ENCODE assay signal across 11 mouse cellular contexts in genomic region chr1:170006516-170006915, GRCm38 (mm10). TPM values are rescaled to one million over a fixed set of nuclear protein-coding genes. Genes with fewer than 3 reads are reported as not detected.
DNase-seq lines count a peak whose midpoint lies in the region; ATAC-seq and TF ChIP-seq lines count a peak whose summit lies in the region.
"Had no signal": no experiment of that assay in that cellular context is flagged by ENCODE, and none has a peak within 500 bp of the region (broad histone marks: within the 10 kb centered on the region; RNA-seq: fewer than 3 reads in every experiment).

No protein-coding gene starts in this region.

- ATAC-seq in erythroid progenitor cell, adult 5-6 weeks (replicated peaks; ENCODE audit: low FRiP score, poor library complexity, severe bottlenecking): no peak
- no peak for ATAC-seq in forebrain, postnatal 0 days
- ATAC-seq: activated CD4-positive, CD25-positive, alpha-beta regulatory T cell, adult 4 months had no signal

- no peaks in the 10 kb centered on the region for H3K9me3 ChIP-seq in forebrain, postnatal 0 days (ENCODE audit: low read length)
- H3K9me3 ChIP-seq: forebrain, embryonic 12.5 days; limb, embryonic 12.5 days had no signal

- 47% methylated on average over 5 of the region's 5 CpGs for WGBS in kidney, adult 2 months
- 76% methylated on average over 5 of the region's 5 CpGs for WGBS in forebrain, postnatal 0 days

- H3K4me2 ChIP-seq in forebrain, postnatal 0 days (ENCODE audit: low read depth): no peak overlapping the region
- H3K4me2 ChIP-seq: forebrain, embryonic 12.5 days; limb, embryonic 12.5 days had no signal

- H3K4me1 ChIP-seq in kidney, adult 2 months (ENCODE audit: control insufficient read depth, insufficient read depth, low read length): no peaks in the 10 kb centered on the region
- no peaks in the 10 kb centered on the region for H3K4me1 ChIP-seq in forebrain, postnatal 0 days (ENCODE audit: insufficient read depth)
- H3K4me1 ChIP-seq: forebrain, embryonic 12.5 days; limb, embryonic 12.5 days had no signal

- peak overlapping the region; percentile 6; the same call in 1 of the 2 replicates for H3K27ac ChIP-seq in kidney, adult 2 months (ENCODE audit: insufficient read depth, low read depth, low read length)
- H3K27ac ChIP-seq in forebrain, postnatal 0 days (ENCODE audit: low read depth, low read length): no peak overlapping the region
- H3K27ac ChIP-seq: forebrain, embryonic 12.5 days; limb, embryonic 12.5 days had no signal

- DNase-seq in adrenal gland, postnatal 10 days: peak; percentile 22
- DNase-seq in adrenal gland, postnatal 4 days (ENCODE audit: low spot score in 2 of 2): no peak
- DNase-seq in gastrocnemius, postnatal 14 days: peak; percentile 38
- peak; percentile 45 for DNase-seq in kidney, adult 2 months
- DNase-seq in lung, postnatal 25 days (ENCODE audit: low spot score): peak; percentile 72
- DNase-seq in layer of hippocampus, adult 9-10 months (ENCODE audit: low spot score): no peak
- DNase-seq in forebrain, postnatal 0 days: no peak

- TF ChIP-seq POLR2A in kidney, adult 2 months (IDR thresholded peaks at IDR 0.05; ENCODE audit: low read depth, low read length): no peak

- no peak for TF ChIP-seq CTCF in kidney, adult 2 months (conservative IDR thresholded peaks at IDR 0.05; ENCODE audit: insufficient read depth, insufficient read length, low read depth, low read length)
- no peak for TF ChIP-seq CTCF in forebrain, postnatal 0 days (IDR thresholded peaks at IDR 0.05; ENCODE audit: low read depth)

- H3K9ac ChIP-seq in forebrain, postnatal 0 days: no peak overlapping the region
- H3K9ac ChIP-seq: forebrain, embryonic 12.5 days; limb, embryonic 12.5 days had no signal

- intact Hi-C loops in gastrocnemius, postnatal 14 days (cut with DNase I; ENCODE audit: low total_unique reads): no loop called here

- no peak overlapping the region for H3K4me3 ChIP-seq in kidney, adult 2 months (ENCODE audit: insufficient read depth, low read depth, low read length)
- no peak overlapping the region for H3K4me3 ChIP-seq in forebrain, postnatal 0 days (ENCODE audit: low read depth, low read length)
- H3K4me3 ChIP-seq: forebrain, embryonic 12.5 days; limb, embryonic 12.5 days had no signal

- no peaks in the 10 kb centered on the region for H3K27me3 ChIP-seq in kidney, adult 2 months (replicated peaks; ENCODE audit: control insufficient read depth, insufficient read depth, low read length)
- H3K27me3 ChIP-seq in forebrain, postnatal 0 days (ENCODE audit: insufficient read depth, low read length): no peaks in the 10 kb centered on the region
- H3K27me3 ChIP-seq: forebrain, embryonic 12.5 days; limb, embryonic 12.5 days had no signal

- H3K36me3 ChIP-seq in kidney, adult 2 months (ENCODE audit: control insufficient read depth, insufficient read depth, low read length): no peaks in the 10 kb centered on the region
- no peaks in the 10 kb centered on the region for H3K36me3 ChIP-seq in forebrain, postnatal 0 days (ENCODE audit: insufficient read depth)
- H3K36me3 ChIP-seq: forebrain, embryonic 12.5 days had no signal

RNA-seq across cellular contexts. Expression of gene Hsd17b7, which starts 37.5 kb away (rescaled TPM):
- total RNA-seq in adrenal gland, postnatal 10 days (2021): 10 to 100 TPM in 1 of 2 experiments, 1 to 10 TPM in 1; 9.6 to 12.4 TPM
- total RNA-seq in adrenal gland, postnatal 4 days (2021): 10 to 100 TPM; 10.5 to 12.5 TPM
- 1 to 10 TPM; 2.2 to 2.9 TPM for total RNA-seq in gastrocnemius, postnatal 14 days (2021)
- 12.2 and 13.1 TPM in 2 replicates for polyA plus RNA-seq in kidney, adult 2 months (2012; rRNA removed)
- 4.0 TPM in 1 of 2 replicates, not detected in the other for total RNA-seq in erythroid progenitor cell, adult 5-6 weeks (2015; ENCODE audit: low replicate concordance)
- 0.45 and 0.77 TPM in 2 replicates for total RNA-seq in erythroid progenitor cell, adult 5-6 weeks (2017; ENCODE audit: low replicate concordance)
- total RNA-seq in forebrain, postnatal 0 days (2014; rRNA removed): 20.9 and 30.0 TPM in 2 replicates
- polyA plus RNA-seq in forebrain, postnatal 0 days (2015; fragmentation: Nextera tagmentation; extraction: Ambion mirVana): 19.2 and 29.0 TPM in 2 replicates

Comparison
In these comparisons a context has a peak if more than half of its experiments do, and no peak if none do; other contexts are left out.
1. DNase-seq: peak in adrenal gland, postnatal 10 days (single experiment), gastrocnemius, postnatal 14 days (single experiment), kidney, adult 2 months (single experiment) and lung, postnatal 25 days (single experiment); none in adrenal gland, postnatal 4 days (0 of 2), layer of hippocampus, adult 9-10 months (single experiment) and forebrain, postnatal 0 days (single experiment).